Mouse (Mus musculus) forebrain, postnatal 0 days (tissue): ENCODE data around the gene Bora. TPM values are rescaled to one million over a fixed set of nuclear protein-coding genes. Genes with fewer than 3 reads are reported as not detected.

ENCODE experiments used
- ATAC-seq: fragments of 200-750 bp; cut with Nextera tagmentation; 2 replicates; pipeline ENCODE4 v1.8.0; 2017; ENCODE audit warnings: mild to moderate bottlenecking, moderate library complexity
- DNase-seq: peaks from one replicate; pipeline ENCODE4 v3.0.0-alpha.2; 2015
- H3K27ac ChIP-seq: fragments of 300-500 bp; sonication (generic); 2 replicates; pipeline ENCODE4 v1.5.1; 2014; ENCODE audit warnings: low read depth, mild to moderate bottlenecking, antibody characterized with exemption, low read length, moderate library complexity, mixed read lengths
- H3K27me3 ChIP-seq: fragments of 300-500 bp; sonication (generic); 2 replicates; pipeline ENCODE4 v1.6.1; 2014; ENCODE audit warnings: mild to moderate bottlenecking, low read length, mixed read lengths; ENCODE audit not compliant: insufficient read depth
- H3K36me3 ChIP-seq: fragments of 300-500 bp; sonication (generic); 2 replicates; pipeline ENCODE4 v1.6.1; 2014; ENCODE audit warnings: mild to moderate bottlenecking, moderate library complexity; ENCODE audit not compliant: insufficient read depth
- H3K4me1 ChIP-seq: fragments of 300-500 bp; sonication (generic); 2 replicates; pipeline ENCODE4 v1.6.1; 2014; ENCODE audit warnings: antibody characterized with exemption; ENCODE audit not compliant: insufficient read depth
- H3K4me2 ChIP-seq: fragments of 300-500 bp; sonication (generic); 2 replicates; pipeline ENCODE4 v1.6.1; 2014; ENCODE audit warnings: low read depth, mild to moderate bottlenecking, moderate library complexity
- H3K4me3 ChIP-seq: fragments of 300-500 bp; sonication (generic); 2 replicates; pipeline ENCODE4 v1.5.1; 2014; ENCODE audit warnings: low read depth, low read length, mixed read lengths
- H3K9ac ChIP-seq: fragments of 300-500 bp; sonication (generic); 2 replicates; pipeline ENCODE4 v1.6.1; 2014; ENCODE audit warnings: mild to moderate bottlenecking
- H3K9me3 ChIP-seq: fragments of 300-500 bp; sonication (generic); 2 replicates; pipeline ENCODE4 v1.6.1; 2016; ENCODE audit warnings: low read length
- CTCF ChIP-seq: sonication (generic); IDR thresholded peaks from 2 replicates; pipeline ENCODE4 v1.5.1; 2016; ENCODE audit warnings: antibody characterized with exemption, control low read depth, low read depth
- WGBS: fragments of 180-500 bp; shearing (Covaris S2); extraction: QIAGEN DNeasy Blood & Tissue Kit; methylation state at CpG from one replicate; pipeline ENCODE4 v1.1.7; 2014; 5-methylcytosine and 5-hydroxymethylcytosine counted together
- polyA plus RNA-seq: library from polyadenylated mRNA; unstranded; fragments of >200 nt; fragmentation: Nextera tagmentation; extraction: Ambion mirVana; gene quantifications from 2 replicates; pipeline ENCODE4 v1.2.1, GENCODE M21; 2015
- total RNA-seq: library from RNA; depleted of rRNA; stranded (reverse); fragments of >200 nt; gene quantifications from 2 replicates; pipeline ENCODE4 v1.2.3, GENCODE M21; 2014

Bora gene
- total and polyA plus RNA-seq, 2 experiments from 2014 or later, result 4.2 to 7.0 TPM

DNA sequence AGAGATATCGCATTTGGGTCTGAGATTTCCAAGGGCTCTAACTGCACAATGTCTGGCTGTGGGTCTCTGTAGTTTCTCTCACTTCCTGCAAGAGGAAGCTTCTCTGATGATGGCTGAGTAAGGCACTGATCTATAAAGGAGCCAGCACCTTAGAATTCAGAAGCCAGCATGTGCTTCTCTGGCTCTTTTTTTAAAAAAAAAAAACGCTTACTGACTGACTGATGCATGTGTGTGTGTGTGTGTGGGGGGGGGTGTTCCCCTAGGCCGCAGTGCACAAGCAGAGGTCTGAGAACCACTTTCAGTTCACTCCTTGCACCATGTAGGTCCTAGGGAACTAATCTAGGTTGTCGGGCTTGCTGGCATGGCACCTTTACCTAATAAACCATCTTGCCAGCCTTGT, 4.6 kb upstream of the Bora start:
- DNase-seq, result no peak
- H3K4me2 ChIP-seq, result no peak overlapping the region
- H3K36me3 ChIP-seq, result peaks cover 4% of the 10 kb centered on the region; the same call in 1 of the 2 replicates
- no peak for TF ChIP-seq CTCF
- ATAC-seq, result no peak
- no peak overlapping the region for H3K4me3 ChIP-seq
- H3K9ac ChIP-seq, result no peak overlapping the region
- 75% methylated on average over 4 of the region's 4 CpGs for WGBS
- peaks cover 13% of the 10 kb centered on the region for H3K4me1 ChIP-seq
- no peaks in the 10 kb centered on the region for H3K9me3 ChIP-seq
- H3K27ac ChIP-seq, result no peak overlapping the region
- no peaks in the 10 kb centered on the region for H3K27me3 ChIP-seq

- Histone ChIP-seq H3K36me3 (no peaks in the 10 kb centered on the region), H3K27me3 (no peaks in the 10 kb centered on the region), H3K27ac (no peak overlapping the region), H3K9me3 (no peaks in the 10 kb centered on the region), H3K9ac (no peak overlapping the region), H3K4me3 (no peak overlapping the region), H3K4me1 (peaks cover 13% of the 10 kb centered on the region), H3K4me2 (peak overlapping the region; percentile 23)
- ATAC-seq (no peak), DNase-seq (no peak)
- WGBS, result 53% methylated on average over 1 of the region's 1 CpGs
- no peak for TF ChIP-seq CTCF
Observed at GRCm38 (mm10) chr14:99043499-99043898, 2.5 kb upstream of the Bora start.

GRCm38 (mm10) chr14:99044096-99044495, 1.9 kb upstream of the Bora start:
- H3K9ac ChIP-seq, result peak overlapping the region; percentile 18
- WGBS, result 34% methylated on average over 10 of the region's 10 CpGs
- ATAC-seq (no peak), DNase-seq (no peak)
- H3K4me3 ChIP-seq, result peak overlapping the region; percentile 87; the same call in 1 of the 2 replicates
- TF ChIP-seq CTCF, result no peak
- H3K9me3 ChIP-seq, result no peaks in the 10 kb centered on the region
- no peaks in the 10 kb centered on the region for H3K36me3 ChIP-seq
- H3K4me1 ChIP-seq, result peaks cover 13% of the 10 kb centered on the region
- no peaks in the 10 kb centered on the region for H3K27me3 ChIP-seq
- peak overlapping the region; percentile 23 for H3K4me2 ChIP-seq
- H3K27ac ChIP-seq, result no peak overlapping the region

GRCm38 (mm10) chr14:99044718-99045117, 1.3 kb upstream of the Bora start:
- DNase-seq (no peak), ATAC-seq (no peak)
- Histone ChIP-seq H3K36me3 (no peaks in the 10 kb centered on the region), H3K4me2 (peak overlapping the region; percentile 87), H3K9me3 (no peaks in the 10 kb centered on the region), H3K27me3 (no peaks in the 10 kb centered on the region), H3K4me3 (peak overlapping the region; percentile 87), H3K4me1 (peaks cover 13% of the 10 kb centered on the region), H3K9ac (peak overlapping the region; percentile 84; the same call in 1 of the 2 replicates), H3K27ac (no peak overlapping the region)
- no peak for TF ChIP-seq CTCF
- whole genome bisulfite sequencing, result 5% methylated on average over 5 of the region's 5 CpGs

DNA sequence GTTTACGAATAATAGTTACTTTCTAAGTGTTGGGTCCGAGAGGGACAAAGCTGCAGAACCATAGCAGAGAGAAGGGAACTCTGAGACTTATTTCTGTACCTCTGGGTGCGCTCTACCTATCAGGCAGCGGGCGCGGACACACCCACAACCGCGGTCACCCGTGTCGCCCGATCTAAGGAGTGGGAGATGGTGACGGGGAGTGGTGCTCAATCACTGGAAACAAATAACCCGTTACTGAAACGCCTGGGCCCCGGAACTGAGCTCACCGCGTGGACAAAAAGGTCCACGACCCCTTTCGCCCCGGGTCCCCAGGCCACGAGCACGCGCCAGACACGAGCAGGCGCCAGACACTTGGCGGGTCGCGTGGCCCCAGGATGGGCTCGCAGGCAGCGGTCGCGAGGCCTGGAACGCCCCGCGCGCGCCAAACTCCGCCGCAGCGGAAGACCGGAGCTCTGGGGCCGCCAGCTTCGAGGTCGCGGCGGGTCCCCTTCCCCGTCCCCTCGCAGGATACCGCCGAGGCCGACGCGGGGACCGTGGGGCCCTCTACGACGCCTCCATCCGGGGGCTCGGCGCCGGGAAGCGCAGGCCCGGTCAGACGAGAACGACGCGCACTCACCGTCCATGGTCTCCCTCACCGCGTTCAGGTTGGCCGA, 518 bp upstream of the Bora start:
- peak; percentile 66 for ATAC-seq
- WGBS, result under 1% methylated on average over 63 of the region's 70 CpGs
- H3K4me1 ChIP-seq, result peaks cover 13% of the 10 kb centered on the region
- no peaks in the 10 kb centered on the region for H3K27me3 ChIP-seq
- H3K27ac ChIP-seq, result peak overlapping the region; percentile 81
- H3K36me3 ChIP-seq, result no peaks in the 10 kb centered on the region
- H3K4me3 ChIP-seq, result peak overlapping the region; percentile 87
- TF ChIP-seq CTCF, result no peak
- H3K4me2 ChIP-seq, result peak overlapping the region; percentile 87
- peak overlapping the region; percentile 84 for H3K9ac ChIP-seq
- DNase-seq, result peak; percentile 48
- no peaks in the 10 kb centered on the region for H3K9me3 ChIP-seq

- peak overlapping the region; percentile 87 for H3K4me2 ChIP-seq
- under 1% methylated on average over 15 of the region's 15 CpGs for WGBS
- DNase-seq (peak; percentile 39), ATAC-seq (no peak)
- peak overlapping the region; percentile 87 for H3K4me3 ChIP-seq
- peaks cover 13% of the 10 kb centered on the region for H3K4me1 ChIP-seq
- no peak overlapping the region for H3K27ac ChIP-seq
- TF ChIP-seq CTCF, result no peak
- no peak overlapping the region; the same call in 1 of the 2 replicates for H3K9ac ChIP-seq
- H3K9me3 ChIP-seq, result no peaks in the 10 kb centered on the region
- no peaks in the 10 kb centered on the region for H3K36me3 ChIP-seq
- no peaks in the 10 kb centered on the region for H3K27me3 ChIP-seq
Observed at GRCm38 (mm10) chr14:99046782-99047181, 760 bp downstream of the Bora start.

DNA sequence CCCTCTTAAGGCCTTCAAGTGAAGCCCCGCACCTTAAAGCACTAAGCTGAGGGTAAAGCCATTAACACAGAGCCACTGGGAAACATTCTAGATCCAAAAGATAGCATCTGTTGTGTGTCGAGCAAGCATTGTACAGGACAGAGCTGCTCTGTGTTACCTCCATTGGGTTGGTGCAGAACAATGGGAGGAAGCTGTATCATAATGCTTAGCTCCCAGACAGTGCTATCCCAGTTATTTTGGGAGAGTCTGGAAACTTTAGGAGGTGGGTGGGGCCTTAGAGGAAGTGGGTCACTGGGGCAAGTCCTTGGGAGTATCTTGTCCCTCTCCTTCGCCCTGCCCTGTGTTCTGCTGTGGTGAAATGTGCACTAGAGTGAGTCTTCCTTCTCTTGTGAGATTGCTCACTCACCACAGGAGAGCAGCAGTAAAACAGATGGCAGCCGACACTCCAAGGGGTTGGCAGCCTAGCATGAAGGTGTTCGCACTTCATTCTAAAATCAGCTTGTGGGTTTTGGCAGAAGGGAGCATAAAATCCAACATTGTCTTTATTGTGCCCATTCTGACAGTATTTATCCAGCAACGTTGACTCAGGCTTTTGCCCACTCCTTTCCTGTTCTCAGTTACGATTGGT, 13.1 kb downstream of the Bora start:
- H3K9me3 ChIP-seq, result no peaks in the 10 kb centered on the region
- no peak overlapping the region for H3K4me2 ChIP-seq
- DNase-seq (no peak), ATAC-seq (no peak; the same call in 1 of the 2 replicates)
- H3K27ac ChIP-seq, result no peak overlapping the region
- H3K27me3 ChIP-seq, result no peaks in the 10 kb centered on the region
- TF ChIP-seq CTCF, result no peak
- no peaks in the 10 kb centered on the region for H3K36me3 ChIP-seq
- 75% methylated on average over 7 of the region's 7 CpGs for WGBS
- no peaks in the 10 kb centered on the region for H3K4me1 ChIP-seq
- H3K4me3 ChIP-seq, result no peak overlapping the region
- no peak overlapping the region for H3K9ac ChIP-seq
